Mouse (Mus musculus) stomach, postnatal 0 days (tissue): ENCODE data around the gene Erbin. TPM values are rescaled to one million over a fixed set of nuclear protein-coding genes. Genes with fewer than 3 reads are reported as not detected.

Source experiments
- ATAC-seq: fragments of 200-750 bp; cut with Nextera tagmentation; 2 replicates; pipeline ENCODE4 v1.8.0; 2017; ENCODE audit not compliant: low FRiP score, low TSS enrichment
- DNase-seq: peaks from one replicate; pipeline ENCODE4 v3.0.0-alpha.2; 2016; ENCODE audit warnings: low spot score
- H3K27ac ChIP-seq: fragments of 300-500 bp; sonication (generic); replicated peaks from 2 replicates; pipeline ENCODE4 v1.5.1; 2014; ENCODE audit warnings: mild to moderate bottlenecking, control low read depth
- H3K27me3 ChIP-seq: fragments of 300-500 bp; sonication (generic); 2 replicates; pipeline ENCODE4 v1.6.1; 2014; ENCODE audit warnings: low read length; ENCODE audit not compliant: control insufficient read depth, insufficient read depth
- H3K36me3 ChIP-seq: fragments of 300-500 bp; sonication (generic); 2 replicates; pipeline ENCODE4 v1.6.1; 2014; ENCODE audit warnings: low read length, mixed read lengths; ENCODE audit not compliant: control insufficient read depth, insufficient read depth
- H3K4me1 ChIP-seq: fragments of 300-500 bp; sonication (generic); replicated peaks from 2 replicates; pipeline ENCODE4 v1.6.1; 2014; ENCODE audit warnings: antibody characterized with exemption; ENCODE audit not compliant: control insufficient read depth, insufficient read depth
- H3K4me2 ChIP-seq: fragments of 300-500 bp; sonication (generic); replicated peaks from 2 replicates; pipeline ENCODE4 v1.6.1; 2014; ENCODE audit warnings: low read depth, mild to moderate bottlenecking, control low read depth, moderate library complexity
- H3K4me3 ChIP-seq: fragments of 300-500 bp; sonication (generic); 2 replicates; pipeline ENCODE4 v1.5.1; 2014; ENCODE audit warnings: low read depth, low read length, control low read depth
- H3K9ac ChIP-seq: fragments of 300-500 bp; sonication (generic); 2 replicates; pipeline ENCODE4 v1.6.1; 2014; ENCODE audit warnings: mild to moderate bottlenecking, low read length, control low read depth, mixed read lengths
- H3K9me3 ChIP-seq: fragments of 300-500 bp; sonication (generic); 2 replicates; pipeline ENCODE4 v1.6.1; 2016; ENCODE audit warnings: low read length; ENCODE audit not compliant: control insufficient read depth
- CTCF ChIP-seq: IDR thresholded peaks from 2 replicates; pipeline ENCODE4 v1.5.1; 2016; ENCODE audit warnings: antibody characterized with exemption, low read depth, mild to moderate bottlenecking, moderate library complexity
- EP300 ChIP-seq: optimal IDR thresholded peaks from 2 replicates; pipeline ENCODE3; 2016; ENCODE audit warnings: antibody characterized with exemption
- WGBS: fragments of 180-500 bp; shearing (Covaris S2); extraction: QIAGEN DNeasy Blood & Tissue Kit; methylation state at CpG from one replicate; pipeline ENCODE4 v1.1.7; 2014; 5-methylcytosine and 5-hydroxymethylcytosine counted together
- polyA plus RNA-seq: library from polyadenylated mRNA; unstranded; fragments of >200 nt; fragmentation: Nextera tagmentation; extraction: Ambion mirVana; gene quantifications from 2 replicates; pipeline ENCODE4 v1.2.1, GENCODE M21; 2015

Erbin gene
- polyA plus RNA-seq, 1 experiment from 2014 or later: 15.7 TPM

- Histone ChIP-seq H3K4me3 (peak overlapping the region; percentile 97), H3K9ac (peak overlapping the region; percentile 100), H3K4me2 (peak overlapping the region; percentile 86), H3K36me3 (no peaks in the 10 kb centered on the region), H3K27ac (peak overlapping the region; percentile 100), H3K9me3 (no peaks in the 10 kb centered on the region), H3K4me1 (peaks cover 2% of the 10 kb centered on the region; the same call in 1 of the 2 replicates), H3K27me3 (no peaks in the 10 kb centered on the region)
- under 1% methylated on average over 32 of the region's 32 CpGs for WGBS
- ATAC-seq (no peak), DNase-seq (peak; percentile 31)
- TF ChIP-seq CTCF: no peak
- no peak for TF ChIP-seq EP300
These were observed 919 bp downstream of the Erbin start for GRCm38 (mm10) chr13:103919234-103919955.

GRCm38 (mm10) chr13:103918432-103918831, 1.9 kb downstream of the Erbin start:
- 2% methylated on average over 3 of the region's 3 CpGs for WGBS
- ATAC-seq (no peak), DNase-seq (no peak)
- H3K27ac ChIP-seq: peak overlapping the region; percentile 100
- H3K4me2 ChIP-seq: peak overlapping the region; percentile 86
- no peaks in the 10 kb centered on the region for H3K9me3 ChIP-seq
- no peaks in the 10 kb centered on the region for H3K27me3 ChIP-seq
- H3K4me1 ChIP-seq: no peaks in the 10 kb centered on the region; the same call in 1 of the 2 replicates
- no peaks in the 10 kb centered on the region for H3K36me3 ChIP-seq
- H3K4me3 ChIP-seq: peak overlapping the region; percentile 97
- TF ChIP-seq CTCF: no peak
- TF ChIP-seq EP300: no peak
- peak overlapping the region; percentile 100 for H3K9ac ChIP-seq

GRCm38 (mm10) chr13:103914114-103914736, 6.1 kb downstream of the Erbin start:
- Histone ChIP-seq H3K4me1 (no peaks in the 10 kb centered on the region), H3K9me3 (no peaks in the 10 kb centered on the region), H3K9ac (no peak overlapping the region), H3K4me3 (no peak overlapping the region), H3K4me2 (no peak overlapping the region), H3K27me3 (no peaks in the 10 kb centered on the region), H3K36me3 (no peaks in the 10 kb centered on the region), H3K27ac (no peak overlapping the region)
- 71% methylated on average over 4 of the region's 4 CpGs for WGBS
- DNase-seq: no peak
- ATAC-seq: no peak
- TF ChIP-seq EP300 (no peak), CTCF (no peak)

- no peak for TF ChIP-seq EP300
- TF ChIP-seq CTCF: no peak
- Histone ChIP-seq H3K9ac (no peak overlapping the region), H3K4me2 (no peak overlapping the region), H3K4me1 (no peaks in the 10 kb centered on the region), H3K4me3 (no peak overlapping the region), H3K36me3 (no peaks in the 10 kb centered on the region), H3K27ac (no peak overlapping the region), H3K27me3 (no peaks in the 10 kb centered on the region), H3K9me3 (no peaks in the 10 kb centered on the region)
- DNase-seq: no peak
- ATAC-seq: no peak
- WGBS: 78% methylated on average over 3 of the region's 3 CpGs
These were observed 8.0 kb downstream of the Erbin start for GRCm38 (mm10) chr13:103912351-103912750.

- H3K4me1 ChIP-seq: no peaks in the 10 kb centered on the region
- ATAC-seq: no peak
- H3K4me3 ChIP-seq: no peak overlapping the region
- no peaks in the 10 kb centered on the region for H3K27me3 ChIP-seq
- no peak for DNase-seq
- 66% methylated on average over 1 of the region's 1 CpGs for WGBS
- H3K27ac ChIP-seq: no peak overlapping the region
- H3K36me3 ChIP-seq: no peaks in the 10 kb centered on the region
- H3K9ac ChIP-seq: no peak overlapping the region
- H3K4me2 ChIP-seq: no peak overlapping the region
- H3K9me3 ChIP-seq: no peaks in the 10 kb centered on the region
- TF ChIP-seq CTCF: no peak
- no peak for TF ChIP-seq EP300
These were observed 9.7 kb downstream of the Erbin start for GRCm38 (mm10) chr13:103910598-103910997.

- Histone ChIP-seq H3K27ac (no peak overlapping the region), H3K4me3 (no peak overlapping the region), H3K36me3 (no peaks in the 10 kb centered on the region), H3K9me3 (no peaks in the 10 kb centered on the region), H3K27me3 (no peaks in the 10 kb centered on the region), H3K9ac (no peak overlapping the region), H3K4me1 (no peaks in the 10 kb centered on the region), H3K4me2 (no peak overlapping the region)
- DNase-seq: no peak
- WGBS: 57% methylated on average over 3 of the region's 3 CpGs
- no peak for TF ChIP-seq CTCF
- TF ChIP-seq EP300: no peak
- ATAC-seq: no peak
These were observed 10.4 kb downstream of the Erbin start for GRCm38 (mm10) chr13:103909894-103910293.
